Mouse (Mus musculus) forebrain, embryonic 16.5 days (tissue): Measurements from ENCODE around the gene Tcea3. TPM values are rescaled to one million over a fixed set of nuclear protein-coding genes. Genes with fewer than 3 reads are reported as not detected.

Experiments used
- ATAC-seq: fragments of 200-750 bp; cut with Nextera tagmentation; 2 replicates; pipeline ENCODE4 v1.8.0; 2017; ENCODE audit warnings: mild to moderate bottlenecking, moderate library complexity
- H3K27ac ChIP-seq: fragments of 300-500 bp; sonication (generic); 2 replicates; pipeline ENCODE4 v1.5.1; 2014; ENCODE audit warnings: low read length, control low read depth
- H3K27me3 ChIP-seq: fragments of 300-500 bp; sonication (generic); replicated peaks from 2 replicates; pipeline ENCODE4 v1.6.1; 2014; ENCODE audit warnings: low read length; ENCODE audit not compliant: control insufficient read depth, insufficient read depth
- H3K36me3 ChIP-seq: fragments of 300-500 bp; sonication (generic); 2 replicates; pipeline ENCODE4 v1.6.1; 2014; ENCODE audit not compliant: control insufficient read depth, insufficient read depth
- H3K4me1 ChIP-seq: fragments of 300-500 bp; sonication (generic); replicated peaks from 2 replicates; pipeline ENCODE4 v1.6.1; 2014; ENCODE audit warnings: low read length; ENCODE audit not compliant: control insufficient read depth, insufficient read depth
- H3K4me2 ChIP-seq: fragments of 300-500 bp; sonication (generic); 2 replicates; pipeline ENCODE4 v1.6.1; 2014; ENCODE audit warnings: mild to moderate bottlenecking, low read length, control low read depth
- H3K4me3 ChIP-seq: fragments of 300-500 bp; sonication (generic); replicated peaks from 2 replicates; pipeline ENCODE4 v1.5.1; 2014; ENCODE audit warnings: mild to moderate bottlenecking, low read length, control low read depth
- H3K9ac ChIP-seq: fragments of 300-500 bp; sonication (generic); replicated peaks from 2 replicates; pipeline ENCODE4 v1.6.1; 2014; ENCODE audit warnings: low read depth, low read length, control low read depth
- H3K9me3 ChIP-seq: fragments of 300-500 bp; sonication (generic); 2 replicates; pipeline ENCODE4 v1.6.1; 2016; ENCODE audit warnings: low read length; ENCODE audit not compliant: control insufficient read depth
- WGBS: fragments of 180-500 bp; shearing (Covaris S2); extraction: QIAGEN DNeasy Blood & Tissue Kit; methylation state at CpG from one replicate; pipeline ENCODE4 v1.1.7; 2014; 5-methylcytosine and 5-hydroxymethylcytosine counted together
- polyA plus RNA-seq: library from polyadenylated mRNA; unstranded; fragments of >200 nt; fragmentation: Nextera tagmentation; extraction: Ambion mirVana; gene quantifications from 2 replicates; pipeline ENCODE4 v1.2.1, GENCODE M21; 2015

The Tcea3 gene
- 0.44 and 1.2 TPM in 2 replicates for polyA plus RNA-seq

DNA sequence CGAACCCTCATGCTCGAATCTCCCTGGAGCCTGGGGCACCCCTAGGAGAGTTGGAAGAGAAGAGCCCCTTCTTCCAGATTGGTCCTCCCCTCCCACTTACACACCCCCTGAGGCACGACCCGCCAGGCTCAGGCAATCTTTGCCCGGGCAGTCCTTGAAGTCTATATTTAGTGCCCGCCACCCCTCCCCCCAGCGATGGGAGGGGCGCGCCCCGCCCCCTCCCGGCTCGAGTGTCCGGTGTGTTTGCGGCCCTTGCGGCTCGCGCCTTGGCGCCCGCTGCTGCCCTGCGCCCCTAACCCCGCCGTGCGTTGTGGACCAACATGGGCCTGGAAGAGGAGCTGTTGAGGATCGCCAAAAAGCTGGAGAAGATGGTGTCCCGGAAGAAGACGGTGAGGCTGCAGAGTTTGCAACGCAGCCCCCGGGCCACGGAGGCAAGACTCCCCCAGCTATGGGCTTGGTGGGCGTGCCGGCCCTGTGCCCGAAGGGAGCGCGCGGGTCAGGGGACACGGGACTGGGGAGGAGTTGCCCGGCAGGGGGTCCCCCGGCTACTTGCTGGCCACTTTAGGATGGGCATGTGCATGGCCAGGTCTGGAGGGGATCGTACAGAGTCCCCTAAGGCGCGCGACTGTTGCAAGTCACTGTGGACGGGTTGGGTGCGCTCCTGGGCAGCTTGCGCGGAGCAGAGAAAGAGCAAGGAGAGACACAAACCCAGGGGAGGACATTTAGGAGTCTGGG is at the start of gene Tcea3:
Gene Tcea3, plus strand, starts transcription at position 1 of the 735 bp plus-strand sequence.
- H3K27ac ChIP-seq = no peak within 1 kb of the TSS
- H3K9me3 ChIP-seq = no peaks in the 10 kb centered on the region
- H3K36me3 ChIP-seq = no peaks in the 10 kb centered on the region
- peaks cover 19% of the 10 kb centered on the region for H3K4me1 ChIP-seq
- 0% methylated on average over 46 of the region's 46 CpGs for WGBS
- H3K9ac ChIP-seq = no peak within 1 kb of the TSS
- peaks cover 37% of the 10 kb centered on the region for H3K27me3 ChIP-seq
- H3K4me2 ChIP-seq = peak within 1 kb of the TSS; percentile 52
- H3K4me3 ChIP-seq = peak within 1 kb of the TSS; percentile 36
- no peak for ATAC-seq

DNA sequence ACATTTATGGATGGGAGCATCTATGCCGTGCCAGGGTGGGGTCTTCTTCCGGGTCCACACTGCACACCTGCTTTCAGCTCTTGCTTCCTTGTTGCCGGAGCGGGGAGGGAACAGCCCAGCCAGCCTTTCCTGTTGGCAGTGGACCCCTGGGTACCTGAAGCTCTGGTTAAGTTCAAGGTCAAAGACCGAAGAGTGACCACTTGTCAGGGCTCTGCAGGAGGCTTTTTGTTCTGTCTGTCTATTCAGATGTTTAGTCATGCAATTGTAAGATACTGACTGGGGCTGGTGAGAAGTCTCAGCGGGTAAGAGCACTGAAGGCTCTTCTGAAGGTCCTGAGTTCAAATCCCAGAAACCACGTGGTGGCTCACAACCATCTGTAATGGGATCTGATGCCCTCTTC is 48.7 kb upstream of the Tcea3 start:
- H3K9ac ChIP-seq = no peak overlapping the region
- H3K4me2 ChIP-seq = no peak overlapping the region
- no peaks in the 10 kb centered on the region for H3K27me3 ChIP-seq
- H3K4me3 ChIP-seq = no peak overlapping the region
- H3K9me3 ChIP-seq = no peaks in the 10 kb centered on the region
- no peaks in the 10 kb centered on the region for H3K4me1 ChIP-seq
- H3K36me3 ChIP-seq = no peaks in the 10 kb centered on the region
- no peak overlapping the region for H3K27ac ChIP-seq
- 80% methylated on average over 7 of the region's 7 CpGs for WGBS
- no peak for ATAC-seq

DNA sequence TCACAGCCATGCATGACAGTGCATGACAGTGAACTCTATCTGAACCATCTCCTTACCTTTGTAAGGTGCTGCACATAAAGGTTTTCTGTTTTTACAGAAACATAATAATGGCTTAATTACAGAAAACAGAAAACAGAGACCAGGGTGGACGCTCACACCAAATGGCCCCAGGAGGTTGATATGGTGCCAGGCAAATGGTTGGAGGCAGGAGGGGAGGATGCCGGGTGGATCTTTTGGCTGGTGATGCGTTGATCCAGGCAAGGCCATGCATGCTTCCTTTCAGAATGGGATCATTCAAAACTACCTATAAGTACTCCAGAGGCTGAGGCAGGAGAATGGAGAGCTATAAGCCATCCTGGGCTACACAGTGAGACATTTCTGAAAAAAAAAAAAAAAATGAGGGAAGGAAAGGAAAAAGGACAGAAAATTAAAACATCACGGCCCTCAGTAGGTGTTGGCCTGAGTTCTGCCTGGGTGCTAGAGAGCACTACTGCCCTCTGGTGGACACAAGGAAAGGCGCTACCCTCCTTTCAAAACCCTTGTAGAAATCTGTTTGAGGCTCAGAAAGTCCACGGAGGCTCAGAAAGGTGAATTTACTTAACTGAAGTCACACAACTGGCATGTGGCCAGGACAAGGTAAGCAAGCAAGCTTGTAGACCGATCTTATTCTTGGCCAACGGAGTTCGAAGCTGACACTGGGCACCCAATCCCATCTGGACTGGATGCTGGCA is 47.8 kb upstream of the Tcea3 start:
- Histone ChIP-seq H3K4me3 (no peak overlapping the region), H3K4me1 (no peaks in the 10 kb centered on the region), H3K4me2 (no peak overlapping the region), H3K9ac (no peak overlapping the region), H3K36me3 (no peaks in the 10 kb centered on the region), H3K9me3 (no peaks in the 10 kb centered on the region), H3K27ac (no peak overlapping the region), H3K27me3 (no peaks in the 10 kb centered on the region)
- no peak for ATAC-seq
- 35% methylated on average over 9 of the region's 9 CpGs for WGBS

DNA sequence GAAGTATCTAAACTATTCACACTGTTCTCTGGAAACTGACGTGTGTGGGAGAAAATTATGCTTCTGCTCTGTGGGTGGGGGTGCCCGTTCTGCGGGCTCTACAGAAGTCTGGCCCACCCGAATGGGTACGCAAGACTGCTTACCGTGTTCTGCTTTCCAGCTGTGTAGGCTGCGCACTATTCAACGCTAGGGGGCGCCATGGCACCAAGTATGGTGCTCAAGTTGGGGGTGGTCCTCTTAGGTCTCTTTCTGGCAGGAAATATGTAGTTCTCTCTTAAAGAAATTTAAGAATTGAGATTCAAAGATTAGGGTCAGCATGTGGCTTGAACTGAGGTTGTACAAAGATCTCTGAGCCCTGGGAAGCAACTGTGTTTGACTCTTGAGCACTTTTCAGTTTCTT is 45.0 kb upstream of the Tcea3 start:
- no peak overlapping the region for H3K4me3 ChIP-seq
- no peak overlapping the region for H3K9ac ChIP-seq
- 5% methylated on average over 9 of the region's 9 CpGs for WGBS
- peaks cover 10% of the 10 kb centered on the region for H3K4me1 ChIP-seq
- no peaks in the 10 kb centered on the region for H3K27me3 ChIP-seq
- H3K36me3 ChIP-seq = no peaks in the 10 kb centered on the region
- no peak for ATAC-seq
- no peaks in the 10 kb centered on the region for H3K9me3 ChIP-seq
- H3K4me2 ChIP-seq = no peak overlapping the region
- no peak overlapping the region for H3K27ac ChIP-seq

GRCm38 (mm10) chr4:136204775-136205174 is 42.8 kb upstream of the Tcea3 start:
- no peak for ATAC-seq
- Histone ChIP-seq H3K4me3 (no peak overlapping the region), H3K4me1 (peaks cover 10% of the 10 kb centered on the region), H3K36me3 (no peaks in the 10 kb centered on the region), H3K4me2 (no peak overlapping the region), H3K9me3 (no peaks in the 10 kb centered on the region), H3K27me3 (no peaks in the 10 kb centered on the region), H3K9ac (no peak overlapping the region), H3K27ac (no peak overlapping the region)
- WGBS = 80% methylated on average over 2 of the region's 2 CpGs

- Histone ChIP-seq H3K4me1 (peaks cover 10% of the 10 kb centered on the region), H3K27me3 (no peaks in the 10 kb centered on the region), H3K9ac (peak within 1 kb of the TSS; percentile 77), H3K4me2 (peak within 1 kb of the TSS; percentile 100), H3K27ac (peak within 1 kb of the TSS; percentile 36; the same call in 1 of the 2 replicates), H3K36me3 (no peaks in the 10 kb centered on the region), H3K4me3 (peak within 1 kb of the TSS; percentile 65), H3K9me3 (no peaks in the 10 kb centered on the region)
- WGBS = under 1% methylated on average over 45 of the region's 54 CpGs
- peak; percentile 91 for ATAC-seq
These were observed 41.3 kb upstream of the Tcea3 start, which contains the start of gene Asap3 for GRCm38 (mm10) chr4:136206033-136206893. Asap3 (plus strand) TSS chr4:136206365.

DNA sequence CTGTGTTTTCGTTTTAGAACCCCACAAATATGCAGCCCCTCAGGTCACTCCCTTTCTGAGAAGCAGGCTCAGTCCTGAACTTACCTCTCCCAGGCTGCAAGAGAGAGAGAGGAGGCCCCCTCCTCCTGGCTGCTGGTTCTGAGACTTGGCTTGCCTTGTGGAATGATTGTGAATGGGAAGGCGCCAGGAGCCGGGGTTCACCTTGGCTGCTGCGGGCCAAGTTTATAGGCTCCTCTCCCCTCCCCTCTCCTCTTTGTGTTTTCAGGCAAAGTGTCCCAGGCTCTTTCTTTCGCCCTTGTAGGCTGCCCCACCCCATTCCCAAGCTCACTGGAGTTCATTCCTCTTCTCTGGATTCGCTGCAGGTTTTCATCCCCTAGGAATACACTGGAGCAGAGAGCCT is 40.6 kb upstream of the Tcea3 start:
- peak overlapping the region; percentile 100 for H3K4me2 ChIP-seq
- H3K9me3 ChIP-seq = no peaks in the 10 kb centered on the region
- no peaks in the 10 kb centered on the region for H3K36me3 ChIP-seq
- peaks cover 10% of the 10 kb centered on the region for H3K4me1 ChIP-seq
- peak overlapping the region; percentile 77 for H3K9ac ChIP-seq
- H3K27ac ChIP-seq = no peak overlapping the region
- WGBS = 2% methylated on average over 6 of the region's 6 CpGs
- peak overlapping the region; percentile 65 for H3K4me3 ChIP-seq
- H3K27me3 ChIP-seq = no peaks in the 10 kb centered on the region
- ATAC-seq = no peak

DNA sequence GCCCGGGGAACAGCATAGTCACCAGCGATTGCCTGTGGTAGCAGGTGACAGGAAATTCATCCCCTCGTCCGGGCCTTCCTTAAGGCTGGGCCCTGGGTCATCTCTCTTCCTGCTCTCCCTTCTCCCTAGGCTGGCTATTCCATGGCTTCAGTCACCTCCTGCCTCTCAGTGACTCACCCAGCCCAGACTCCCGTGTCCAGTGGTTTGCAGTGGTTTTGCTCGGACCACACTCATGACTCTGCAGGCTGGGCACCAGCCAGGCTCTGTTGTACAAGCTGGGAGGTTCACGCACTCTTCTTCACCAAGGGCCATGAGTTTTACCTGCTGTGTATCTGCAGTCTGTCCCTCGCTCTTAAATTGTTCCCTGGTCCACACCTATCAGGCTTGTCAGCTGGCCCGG is 36.6 kb upstream of the Tcea3 start:
- 84% methylated on average over 9 of the region's 9 CpGs for WGBS
- H3K27me3 ChIP-seq = no peaks in the 10 kb centered on the region
- H3K27ac ChIP-seq = no peak overlapping the region
- ATAC-seq = no peak
- no peak overlapping the region for H3K4me3 ChIP-seq
- H3K4me1 ChIP-seq = peaks cover 10% of the 10 kb centered on the region
- H3K4me2 ChIP-seq = no peak overlapping the region
- no peak overlapping the region for H3K9ac ChIP-seq
- no peaks in the 10 kb centered on the region for H3K9me3 ChIP-seq
- no peaks in the 10 kb centered on the region for H3K36me3 ChIP-seq

GRCm38 (mm10) chr4:136213629-136214028 is 33.9 kb upstream of the Tcea3 start:
- H3K9me3 ChIP-seq = no peaks in the 10 kb centered on the region
- H3K9ac ChIP-seq = no peak overlapping the region
- no peak for ATAC-seq
- peaks cover 6% of the 10 kb centered on the region for H3K4me1 ChIP-seq
- 69% methylated on average over 7 of the region's 7 CpGs for whole genome bisulfite sequencing
- no peak overlapping the region for H3K4me3 ChIP-seq
- H3K36me3 ChIP-seq = no peaks in the 10 kb centered on the region
- H3K27me3 ChIP-seq = no peaks in the 10 kb centered on the region
- H3K4me2 ChIP-seq = no peak overlapping the region
- H3K27ac ChIP-seq = no peak overlapping the region
